Mouse (Mus musculus): ENCODE results near the gene Fads1. TPM values are rescaled to one million over a fixed set of nuclear protein-coding genes. Genes with fewer than 3 reads are reported as not detected.

The Fads1 gene
- polyA plus RNA-seq, 1 experiment from 2014 or later: 171 TPM

- ATAC-seq (ENCODE audit: insufficient read depth, low FRiP score, low TSS enrichment): no peak
- no peaks in the 10 kb centered on the region for H3K36me3 ChIP-seq (ENCODE audit: control insufficient read depth, insufficient read depth, low read length)
- 0 out of 2 replicates have a peak overlapping the region, but pooled peaks have one; percentile 23 for H3K4me2 ChIP-seq (ENCODE audit: low read depth)
- peak overlapping the region; percentile 23; the same call in 1 of the 2 replicates for H3K9ac ChIP-seq (ENCODE audit: low read length)
- no peak overlapping the region for H3K27ac ChIP-seq (ENCODE audit: low read depth, low read length)
- peaks cover 5% of the 10 kb centered on the region for H3K4me1 ChIP-seq (ENCODE audit: control insufficient read depth, insufficient read depth, low read length)
- WGBS: 36% methylated on average over 26 of the region's 26 CpGs
- H3K4me3 ChIP-seq (ENCODE audit: low read depth, low read length): no peak overlapping the region
- H3K27me3 ChIP-seq (ENCODE audit: control insufficient read depth, insufficient read depth, low read length): no peaks in the 10 kb centered on the region
- H3K9me3 ChIP-seq (ENCODE audit: control insufficient read depth, low read length): no peaks in the 10 kb centered on the region
- peak; percentile 22 for DNase-seq (ENCODE audit: low spot score)
Measured at GRCm38 (mm10) chr19:10224637-10225453, 42.2 kb downstream of the Fads1 start.

GRCm38 (mm10) chr19:10225767-10226166, 43.1 kb downstream of the Fads1 start:
- DNase-seq (ENCODE audit: low spot score) (no peak), ATAC-seq (ENCODE audit: insufficient read depth, low FRiP score, low TSS enrichment) (no peak)
- peaks cover 5% of the 10 kb centered on the region for H3K4me1 ChIP-seq (ENCODE audit: control insufficient read depth, insufficient read depth, low read length)
- H3K4me2 ChIP-seq (ENCODE audit: low read depth): no peak overlapping the region
- H3K27ac ChIP-seq (ENCODE audit: low read depth, low read length): no peak overlapping the region
- no peaks in the 10 kb centered on the region for H3K9me3 ChIP-seq (ENCODE audit: control insufficient read depth, low read length)
- no peaks in the 10 kb centered on the region for H3K27me3 ChIP-seq (ENCODE audit: control insufficient read depth, insufficient read depth, low read length)
- H3K9ac ChIP-seq (ENCODE audit: low read length): no peak overlapping the region
- H3K4me3 ChIP-seq (ENCODE audit: low read depth, low read length): no peak overlapping the region
- no peaks in the 10 kb centered on the region for H3K36me3 ChIP-seq (ENCODE audit: control insufficient read depth, insufficient read depth, low read length)
- WGBS: 91% methylated on average over 4 of the region's 4 CpGs

GRCm38 (mm10) chr19:10231016-10231415, 48.3 kb downstream of the Fads1 start:
- Histone ChIP-seq H3K9ac (ENCODE audit: low read length) (no peak overlapping the region), H3K4me3 (ENCODE audit: low read depth, low read length) (no peak overlapping the region), H3K36me3 (ENCODE audit: control insufficient read depth, insufficient read depth, low read length) (no peaks in the 10 kb centered on the region), H3K4me1 (ENCODE audit: control insufficient read depth, insufficient read depth, low read length) (peaks cover 4% of the 10 kb centered on the region; the same call in 1 of the 2 replicates), H3K27me3 (ENCODE audit: control insufficient read depth, insufficient read depth, low read length) (no peaks in the 10 kb centered on the region), H3K9me3 (ENCODE audit: control insufficient read depth, low read length) (no peaks in the 10 kb centered on the region), H3K27ac (ENCODE audit: low read depth, low read length) (no peak overlapping the region), H3K4me2 (ENCODE audit: low read depth) (no peak overlapping the region)
- 4% methylated on average over 7 of the region's 7 CpGs for WGBS
- DNase-seq (ENCODE audit: low spot score): peak; percentile 38
- ATAC-seq (ENCODE audit: insufficient read depth, low FRiP score, low TSS enrichment): no peak

GRCm38 (mm10) chr19:10231871-10232270, 49.2 kb downstream of the Fads1 start:
- no peak for DNase-seq (ENCODE audit: low spot score)
- H3K9me3 ChIP-seq (ENCODE audit: control insufficient read depth, low read length): no peaks in the 10 kb centered on the region
- no peak overlapping the region for H3K27ac ChIP-seq (ENCODE audit: low read depth, low read length)
- no peaks in the 10 kb centered on the region for H3K36me3 ChIP-seq (ENCODE audit: control insufficient read depth, insufficient read depth, low read length)
- H3K4me2 ChIP-seq (ENCODE audit: low read depth): no peak overlapping the region
- ATAC-seq (ENCODE audit: insufficient read depth, low FRiP score, low TSS enrichment): no peak
- WGBS: 13% methylated on average over 5 of the region's 5 CpGs
- peaks cover 4% of the 10 kb centered on the region; the same call in 1 of the 2 replicates for H3K4me1 ChIP-seq (ENCODE audit: control insufficient read depth, insufficient read depth, low read length)
- H3K9ac ChIP-seq (ENCODE audit: low read length): no peak overlapping the region
- H3K27me3 ChIP-seq (ENCODE audit: control insufficient read depth, insufficient read depth, low read length): no peaks in the 10 kb centered on the region
- H3K4me3 ChIP-seq (ENCODE audit: low read depth, low read length): no peak overlapping the region

GRCm38 (mm10) chr19:10232327-10233017, 49.8 kb downstream of the Fads1 start:
- no peak overlapping the region for H3K4me3 ChIP-seq (ENCODE audit: low read depth, low read length)
- H3K9ac ChIP-seq (ENCODE audit: low read length): no peak overlapping the region
- no peaks in the 10 kb centered on the region for H3K27me3 ChIP-seq (ENCODE audit: control insufficient read depth, insufficient read depth, low read length)
- ATAC-seq (ENCODE audit: insufficient read depth, low FRiP score, low TSS enrichment): no peak
- no peaks in the 10 kb centered on the region for H3K36me3 ChIP-seq (ENCODE audit: control insufficient read depth, insufficient read depth, low read length)
- WGBS: 29% methylated on average over 9 of the region's 9 CpGs
- H3K27ac ChIP-seq (ENCODE audit: low read depth, low read length): no peak overlapping the region
- H3K9me3 ChIP-seq (ENCODE audit: control insufficient read depth, low read length): no peaks in the 10 kb centered on the region
- peaks cover 4% of the 10 kb centered on the region; the same call in 1 of the 2 replicates for H3K4me1 ChIP-seq (ENCODE audit: control insufficient read depth, insufficient read depth, low read length)
- DNase-seq (ENCODE audit: low spot score): no peak
- no peak overlapping the region for H3K4me2 ChIP-seq (ENCODE audit: low read depth)

- DNase-seq (ENCODE audit: low spot score): no peak
- Histone ChIP-seq H3K36me3 (ENCODE audit: control insufficient read depth, insufficient read depth, low read length) (no peaks in the 10 kb centered on the region), H3K9me3 (ENCODE audit: control insufficient read depth, low read length) (no peaks in the 10 kb centered on the region), H3K27ac (ENCODE audit: low read depth, low read length) (no peak overlapping the region), H3K9ac (ENCODE audit: low read length) (no peak overlapping the region), H3K4me2 (ENCODE audit: low read depth) (no peak overlapping the region), H3K4me3 (ENCODE audit: low read depth, low read length) (no peak overlapping the region), H3K27me3 (ENCODE audit: control insufficient read depth, insufficient read depth, low read length) (peaks cover 5% of the 10 kb centered on the region; the same call in 1 of the 2 replicates), H3K4me1 (ENCODE audit: control insufficient read depth, insufficient read depth, low read length) (peaks cover 3% of the 10 kb centered on the region; the same call in 1 of the 2 replicates)
- ATAC-seq (ENCODE audit: insufficient read depth, low FRiP score, low TSS enrichment): no peak
- 83% methylated on average over 9 of the region's 9 CpGs for WGBS
Measured at GRCm38 (mm10) chr19:10235784-10236565, 53.3 kb downstream of the Fads1 start.

GRCm38 (mm10) chr19:10238477-10238876, 55.8 kb downstream of the Fads1 start:
- DNase-seq (ENCODE audit: low spot score): no peak
- 76% methylated on average over 3 of the region's 3 CpGs for WGBS
- no peak for ATAC-seq (ENCODE audit: insufficient read depth, low FRiP score, low TSS enrichment)
- Histone ChIP-seq H3K9me3 (ENCODE audit: control insufficient read depth, low read length) (no peaks in the 10 kb centered on the region), H3K36me3 (ENCODE audit: control insufficient read depth, insufficient read depth, low read length) (no peaks in the 10 kb centered on the region), H3K9ac (ENCODE audit: low read length) (no peak overlapping the region), H3K4me3 (ENCODE audit: low read depth, low read length) (no peak overlapping the region), H3K27me3 (ENCODE audit: control insufficient read depth, insufficient read depth, low read length) (peaks cover 5% of the 10 kb centered on the region; the same call in 1 of the 2 replicates), H3K27ac (ENCODE audit: low read depth, low read length) (no peak overlapping the region), H3K4me1 (ENCODE audit: control insufficient read depth, insufficient read depth, low read length) (no peaks in the 10 kb centered on the region), H3K4me2 (ENCODE audit: low read depth) (no peak overlapping the region)

- H3K36me3 ChIP-seq (ENCODE audit: control insufficient read depth, insufficient read depth, low read length): no peaks in the 10 kb centered on the region
- 52% methylated on average over 2 of the region's 2 CpGs for WGBS
Measured at GRCm38 (mm10) chr19:10239419-10239818, 56.7 kb downstream of the Fads1 start.

More at GRCm38 (mm10) chr19:10239419-10239818, 56.7 kb downstream of the Fads1 start:
- ATAC-seq (ENCODE audit: insufficient read depth, low FRiP score, low TSS enrichment) (no peak), DNase-seq (ENCODE audit: low spot score) (no peak)
- H3K9me3 ChIP-seq (ENCODE audit: control insufficient read depth, low read length): no peaks in the 10 kb centered on the region
- no peak overlapping the region for H3K9ac ChIP-seq (ENCODE audit: low read length)
- no peak overlapping the region for H3K27ac ChIP-seq (ENCODE audit: low read depth, low read length)
- peaks cover 5% of the 10 kb centered on the region; the same call in 1 of the 2 replicates for H3K27me3 ChIP-seq (ENCODE audit: control insufficient read depth, insufficient read depth, low read length)
- H3K4me3 ChIP-seq (ENCODE audit: low read depth, low read length): no peak overlapping the region
- no peaks in the 10 kb centered on the region for H3K4me1 ChIP-seq (ENCODE audit: control insufficient read depth, insufficient read depth, low read length)
- no peak overlapping the region for H3K4me2 ChIP-seq (ENCODE audit: low read depth)

Measured in neural tube, embryonic 11.5 days (tissue).